Mouse (Mus musculus) limb, embryonic 15.5 days (tissue): ENCODE data around the gene Cavin3. TPM values are rescaled to one million over a fixed set of nuclear protein-coding genes. Genes with fewer than 3 reads are reported as not detected.

Experiments
- ATAC-seq: fragments of 200-750 bp; cut with Nextera tagmentation; 2 replicates; pipeline ENCODE4 v1.8.0; 2017; ENCODE audit warnings: low read depth, moderate TSS enrichment; ENCODE audit not compliant: insufficient number of reproducible peaks, low FRiP score, low TSS enrichment
- H3K27ac ChIP-seq: fragments of 300-500 bp; sonication (generic); 2 replicates; pipeline ENCODE4 v1.5.1; 2015; ENCODE audit warnings: moderate library complexity, mild to moderate bottlenecking, inconsistent platforms
- H3K27me3 ChIP-seq: fragments of 300-500 bp; sonication (generic); 2 replicates; pipeline ENCODE4 v1.6.1; 2015; ENCODE audit warnings: inconsistent platforms
- H3K36me3 ChIP-seq: fragments of 300-500 bp; sonication (generic); 2 replicates; pipeline ENCODE4 v1.6.1; 2015; ENCODE audit warnings: inconsistent platforms
- H3K4me1 ChIP-seq: fragments of 300-500 bp; sonication (generic); 2 replicates; pipeline ENCODE4 v1.6.1; 2015; ENCODE audit warnings: inconsistent platforms
- H3K4me2 ChIP-seq: fragments of 300-500 bp; sonication (generic); 2 replicates; pipeline ENCODE4 v1.6.1; 2015; ENCODE audit warnings: mild to moderate bottlenecking, inconsistent platforms
- H3K4me3 ChIP-seq: fragments of 300-500 bp; sonication (generic); 2 replicates; pipeline ENCODE4 v1.5.1; 2015; ENCODE audit warnings: mild to moderate bottlenecking, inconsistent platforms
- H3K9ac ChIP-seq: fragments of 300-500 bp; sonication (generic); 2 replicates; pipeline ENCODE4 v1.6.1; 2015; ENCODE audit warnings: inconsistent platforms
- H3K9me3 ChIP-seq: fragments of 300-500 bp; sonication (generic); 2 replicates; pipeline ENCODE4 v1.6.1; 2016; ENCODE audit warnings: inconsistent platforms
- WGBS: fragments of 180-500 bp; shearing (Covaris S2); methylation state at CpG from one replicate; pipeline ENCODE4 v1.1.7; 2015; 5-methylcytosine and 5-hydroxymethylcytosine counted together
- polyA plus RNA-seq: library from polyadenylated mRNA; unstranded; fragments of >200 nt; fragmentation: Nextera tagmentation; extraction: Ambion mirVana; gene quantifications from 2 replicates; pipeline ENCODE4 v1.2.1, GENCODE M21; 2015

Cavin3 gene
- polyA plus RNA-seq, 1 experiment from 2014 or later = 141 TPM

DNA sequence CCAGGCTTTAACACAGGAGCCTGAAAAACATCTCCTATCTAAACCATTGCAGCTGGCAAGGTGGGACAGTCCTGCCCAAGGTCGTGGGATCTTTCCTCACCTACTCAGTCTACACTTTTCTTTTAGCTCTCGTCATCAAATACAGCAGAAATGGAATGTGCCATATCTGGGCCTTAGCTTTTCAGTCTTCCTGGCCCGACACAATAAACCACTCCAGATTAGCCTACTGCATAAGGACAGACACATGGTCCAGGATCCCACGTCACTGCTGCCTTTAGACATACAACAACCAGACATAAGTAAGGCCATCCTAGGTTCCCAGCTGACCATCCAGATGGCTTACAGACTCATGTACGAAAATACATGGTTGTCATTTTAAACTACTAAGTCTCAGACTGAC, 28.0 kb upstream of the Cavin3 start:
- H3K4me3 ChIP-seq = no peak overlapping the region
- no peaks in the 10 kb centered on the region for H3K9me3 ChIP-seq
- no peak overlapping the region for H3K9ac ChIP-seq
- H3K36me3 ChIP-seq = no peaks in the 10 kb centered on the region
- H3K27ac ChIP-seq = no peak overlapping the region
- no peak for ATAC-seq
- WGBS = 78% methylated on average over 5 of the region's 5 CpGs
- no peaks in the 10 kb centered on the region for H3K27me3 ChIP-seq
- 0 out of 2 replicates have a peak, but pooled peaks cover 4% of the 10 kb centered on the region for H3K4me1 ChIP-seq
- no peak overlapping the region for H3K4me2 ChIP-seq

DNA sequence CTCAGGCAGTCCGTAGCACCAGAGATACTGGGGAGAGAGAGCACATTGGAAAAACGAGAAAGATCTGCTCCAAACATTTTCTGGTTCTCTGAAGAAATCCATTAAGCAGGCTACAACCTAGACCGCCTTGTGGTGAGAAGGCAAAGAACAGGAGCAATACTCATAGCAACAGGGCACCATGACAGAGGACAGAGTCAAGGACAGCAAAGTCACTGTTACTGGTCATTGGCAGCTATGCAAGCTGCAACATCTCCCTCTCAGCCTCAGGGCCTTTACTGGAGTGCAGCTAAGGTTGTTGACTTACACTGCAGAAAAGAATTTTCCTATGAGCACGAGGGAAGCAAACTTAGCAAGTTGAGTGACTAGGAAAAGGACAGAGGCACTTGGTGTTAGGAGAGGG, 25.2 kb upstream of the Cavin3 start:
- Histone ChIP-seq H3K9ac (no peak overlapping the region), H3K9me3 (no peaks in the 10 kb centered on the region), H3K27ac (no peak overlapping the region), H3K36me3 (no peaks in the 10 kb centered on the region), H3K27me3 (no peaks in the 10 kb centered on the region), H3K4me1 (no peaks in the 10 kb centered on the region), H3K4me2 (no peak overlapping the region), H3K4me3 (no peak overlapping the region)
- ATAC-seq = no peak
- 55% methylated on average over 4 of the region's 4 CpGs for WGBS

DNA sequence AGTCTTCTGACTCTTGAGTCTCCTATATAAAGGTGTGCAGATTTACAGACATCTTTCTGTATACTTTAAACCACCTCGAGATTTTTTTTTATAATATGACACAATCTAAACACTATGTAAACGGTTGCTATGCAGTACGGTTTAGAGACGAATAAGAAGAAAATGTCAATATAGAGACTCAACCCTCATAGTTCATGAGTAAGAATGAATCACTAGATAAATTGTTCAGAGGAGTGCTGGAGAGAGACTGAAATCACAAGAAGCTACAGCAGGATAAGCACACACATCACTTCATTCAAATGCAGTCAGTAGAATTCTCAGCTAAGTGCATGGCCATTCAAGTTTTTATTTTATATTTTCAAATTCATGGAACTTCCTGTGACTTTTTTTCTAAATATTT, 19.9 kb upstream of the Cavin3 start:
- H3K4me1 ChIP-seq = no peaks in the 10 kb centered on the region
- no peak overlapping the region for H3K4me2 ChIP-seq
- 89% methylated on average over 4 of the region's 4 CpGs for WGBS
- no peak overlapping the region for H3K4me3 ChIP-seq
- no peak for ATAC-seq
- H3K9ac ChIP-seq = no peak overlapping the region
- no peaks in the 10 kb centered on the region for H3K36me3 ChIP-seq
- no peaks in the 10 kb centered on the region for H3K27me3 ChIP-seq
- no peak overlapping the region for H3K27ac ChIP-seq
- no peaks in the 10 kb centered on the region for H3K9me3 ChIP-seq

DNA sequence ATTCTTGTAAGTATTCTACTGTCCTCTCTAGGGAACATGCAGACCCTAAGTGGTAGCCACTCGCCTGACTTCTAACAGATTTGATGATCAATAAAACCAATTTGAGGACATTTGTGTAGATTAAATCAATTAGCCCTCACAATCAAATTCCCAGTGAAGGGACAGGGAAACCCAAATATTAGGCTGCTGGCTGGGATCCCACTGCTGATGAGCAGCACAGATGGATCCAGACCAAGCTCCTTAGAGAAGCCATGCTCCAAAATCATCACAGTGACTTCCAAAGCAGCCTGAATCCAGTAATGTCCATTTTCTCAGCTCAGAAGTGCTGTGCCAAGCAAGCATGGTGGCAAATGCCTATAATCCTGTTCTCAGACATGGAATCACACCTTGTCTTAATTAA, 17.6 kb upstream of the Cavin3 start:
- Histone ChIP-seq H3K9ac (no peak overlapping the region), H3K4me3 (no peak overlapping the region), H3K36me3 (no peaks in the 10 kb centered on the region), H3K27ac (no peak overlapping the region), H3K4me2 (no peak overlapping the region), H3K9me3 (no peaks in the 10 kb centered on the region), H3K4me1 (no peaks in the 10 kb centered on the region), H3K27me3 (no peaks in the 10 kb centered on the region)
- no peak for ATAC-seq
- WGBS = 83% methylated on average over 1 of the region's 1 CpGs

DNA sequence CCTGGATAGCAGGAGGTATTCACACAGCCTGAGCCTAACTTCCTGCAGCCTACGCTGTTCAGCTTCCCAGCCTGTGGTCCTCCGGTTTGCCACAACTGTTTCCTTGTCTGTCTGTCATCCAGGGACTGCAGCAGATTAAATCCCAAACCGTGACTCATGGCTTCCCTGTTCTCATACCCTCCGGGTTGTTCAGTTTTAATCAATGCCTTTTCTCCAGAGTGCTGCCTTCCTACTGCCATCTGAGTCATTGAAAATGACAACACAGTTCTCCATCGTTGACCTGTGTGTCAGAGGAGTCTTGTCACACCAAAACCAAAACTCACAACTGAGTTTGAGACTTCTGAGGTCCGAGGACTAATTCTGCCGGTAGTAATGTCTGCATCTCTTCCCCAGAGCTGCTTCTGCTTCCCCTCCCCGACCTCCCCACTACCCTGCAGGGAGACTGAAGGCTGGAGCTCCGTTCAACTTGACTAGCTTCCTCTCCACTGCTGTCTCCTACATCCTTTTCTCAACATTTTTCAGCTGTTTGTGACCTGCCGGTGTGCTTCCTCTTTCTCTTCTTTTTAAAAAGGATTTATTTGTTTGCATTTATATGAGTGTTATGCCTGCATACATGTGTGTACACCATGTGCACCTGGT, 16.9 kb upstream of the Cavin3 start:
- no peak overlapping the region for H3K4me2 ChIP-seq
- WGBS = 60% methylated on average over 10 of the region's 10 CpGs
- no peak overlapping the region for H3K27ac ChIP-seq
- H3K9ac ChIP-seq = no peak overlapping the region
- no peaks in the 10 kb centered on the region for H3K9me3 ChIP-seq
- no peaks in the 10 kb centered on the region for H3K27me3 ChIP-seq
- no peak overlapping the region for H3K4me3 ChIP-seq
- H3K4me1 ChIP-seq = no peaks in the 10 kb centered on the region
- no peaks in the 10 kb centered on the region for H3K36me3 ChIP-seq
- ATAC-seq = no peak

DNA sequence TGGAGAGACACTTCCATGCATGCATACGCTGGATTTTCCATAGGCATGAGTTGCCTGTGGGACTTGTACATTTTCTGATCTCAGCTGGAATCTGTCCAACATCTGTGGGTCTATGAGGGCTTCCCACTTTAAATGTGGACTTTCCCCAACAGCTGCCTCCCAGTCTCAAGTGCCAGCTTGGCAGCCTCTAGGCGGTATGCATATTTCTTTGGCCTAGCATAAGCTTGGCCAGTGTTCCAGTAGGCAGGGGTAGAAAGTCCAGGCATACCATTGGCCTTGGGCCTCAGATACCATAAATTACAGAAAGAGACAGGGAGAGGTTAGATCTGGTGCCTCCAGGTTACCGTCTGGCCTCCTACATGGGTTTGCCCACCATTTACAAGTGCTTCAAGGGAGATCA, 15.8 kb upstream of the Cavin3 start:
- no peaks in the 10 kb centered on the region for H3K4me1 ChIP-seq
- no peaks in the 10 kb centered on the region for H3K27me3 ChIP-seq
- H3K9ac ChIP-seq = no peak overlapping the region
- no peaks in the 10 kb centered on the region for H3K9me3 ChIP-seq
- no peak overlapping the region for H3K4me3 ChIP-seq
- 68% methylated on average over 3 of the region's 3 CpGs for WGBS
- no peak overlapping the region for H3K4me2 ChIP-seq
- H3K36me3 ChIP-seq = no peaks in the 10 kb centered on the region
- H3K27ac ChIP-seq = no peak overlapping the region
- ATAC-seq = no peak

DNA sequence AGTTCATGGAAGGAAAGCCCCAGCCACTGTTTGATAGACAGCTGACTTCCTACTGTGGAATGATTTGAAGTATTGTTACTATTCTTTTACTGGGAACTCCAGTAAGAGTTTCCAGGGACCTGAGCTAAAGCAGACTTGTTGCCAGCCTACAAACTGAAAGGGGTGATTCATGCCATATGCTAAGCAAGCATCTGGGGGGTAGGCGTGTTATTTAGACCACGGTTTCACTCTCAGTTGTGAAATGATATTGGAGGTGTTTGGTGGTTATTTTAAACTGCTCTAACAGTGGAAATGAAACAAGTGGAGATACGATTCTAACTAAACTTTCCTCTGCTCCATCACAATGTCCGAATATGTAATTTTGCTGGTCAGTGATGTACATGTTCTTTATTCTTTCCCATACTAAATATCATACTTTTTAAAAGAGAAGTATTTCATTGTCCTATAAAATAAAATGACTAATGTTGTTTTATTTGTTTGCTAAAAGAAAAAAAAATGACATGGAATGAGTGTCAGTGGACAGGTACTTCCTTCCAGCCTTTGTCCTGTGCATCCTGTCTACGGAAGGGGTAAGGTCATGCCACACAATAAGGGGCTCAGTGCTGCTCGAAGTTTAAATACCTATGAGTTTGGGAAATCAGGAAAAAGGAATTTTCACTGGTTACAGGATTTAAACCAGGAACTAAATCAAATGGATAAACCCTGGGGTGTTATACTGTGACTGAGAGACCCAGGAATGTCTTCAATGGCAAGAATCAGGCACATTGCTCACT, 5.2 kb upstream of the Cavin3 start:
- Histone ChIP-seq H3K4me2 (no peak overlapping the region), H3K9ac (no peak overlapping the region), H3K9me3 (no peaks in the 10 kb centered on the region), H3K36me3 (no peaks in the 10 kb centered on the region), H3K27me3 (no peaks in the 10 kb centered on the region), H3K4me3 (no peak overlapping the region), H3K4me1 (peaks cover 8% of the 10 kb centered on the region), H3K27ac (no peak overlapping the region)
- 69% methylated on average over 6 of the region's 6 CpGs for WGBS
- ATAC-seq = no peak

DNA sequence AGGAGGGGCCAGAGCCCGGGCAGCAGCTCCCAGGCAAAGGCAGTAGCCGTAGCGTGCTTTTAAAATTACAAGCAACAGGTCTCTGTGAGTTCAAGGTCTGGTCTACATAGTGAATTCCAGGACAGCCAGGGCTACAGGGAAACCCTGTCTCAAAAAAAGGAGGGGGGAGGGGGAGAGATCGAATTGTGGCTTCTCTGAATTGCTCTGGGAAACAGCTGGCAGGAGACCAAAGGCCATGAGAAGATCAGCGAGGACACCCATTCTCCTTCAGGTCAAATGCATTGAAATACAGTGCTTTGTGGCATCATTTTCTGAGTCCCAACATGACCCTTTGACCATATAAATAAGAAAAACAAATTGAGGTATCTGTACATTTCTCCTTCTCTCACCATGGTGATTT, 2.9 kb upstream of the Cavin3 start:
- H3K36me3 ChIP-seq = no peaks in the 10 kb centered on the region
- no peaks in the 10 kb centered on the region for H3K27me3 ChIP-seq
- H3K4me1 ChIP-seq = peaks cover 31% of the 10 kb centered on the region
- no peak for ATAC-seq
- no peak overlapping the region for H3K9ac ChIP-seq
- WGBS = 52% methylated on average over 5 of the region's 5 CpGs
- H3K9me3 ChIP-seq = no peaks in the 10 kb centered on the region
- no peak overlapping the region for H3K4me2 ChIP-seq
- no peak overlapping the region for H3K27ac ChIP-seq
- H3K4me3 ChIP-seq = no peak overlapping the region

DNA sequence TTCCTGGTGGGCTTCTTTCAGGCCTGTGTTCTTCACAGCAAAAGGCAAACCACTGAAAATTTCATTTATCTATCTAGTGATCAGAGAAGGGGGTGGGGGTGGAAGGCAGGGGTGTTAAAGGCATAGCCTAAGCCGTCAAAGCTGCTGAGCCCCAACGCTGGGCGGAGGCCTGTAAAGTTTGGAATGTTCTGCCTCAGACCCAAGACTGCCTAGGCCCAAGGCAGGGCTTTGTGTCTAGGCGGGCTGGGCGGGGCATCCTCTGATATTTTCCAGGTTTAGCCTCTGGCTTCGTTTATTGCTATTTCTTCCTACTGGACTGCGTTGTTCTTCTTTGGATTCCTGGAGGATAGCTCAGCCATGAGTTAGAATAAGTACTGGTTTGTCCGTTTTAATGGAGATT, 326 bp upstream of the Cavin3 start:
- H3K27ac ChIP-seq = peak overlapping the region; percentile 96
- H3K9ac ChIP-seq = peak overlapping the region; percentile 85; the same call in 1 of the 2 replicates
- H3K4me2 ChIP-seq = peak overlapping the region; percentile 77
- peak overlapping the region; percentile 58 for H3K4me3 ChIP-seq
- 18% methylated on average over 8 of the region's 8 CpGs for WGBS
- H3K9me3 ChIP-seq = no peaks in the 10 kb centered on the region
- no peaks in the 10 kb centered on the region for H3K36me3 ChIP-seq
- H3K4me1 ChIP-seq = peaks cover 31% of the 10 kb centered on the region
- ATAC-seq = peak; percentile 84
- H3K27me3 ChIP-seq = no peaks in the 10 kb centered on the region

DNA sequence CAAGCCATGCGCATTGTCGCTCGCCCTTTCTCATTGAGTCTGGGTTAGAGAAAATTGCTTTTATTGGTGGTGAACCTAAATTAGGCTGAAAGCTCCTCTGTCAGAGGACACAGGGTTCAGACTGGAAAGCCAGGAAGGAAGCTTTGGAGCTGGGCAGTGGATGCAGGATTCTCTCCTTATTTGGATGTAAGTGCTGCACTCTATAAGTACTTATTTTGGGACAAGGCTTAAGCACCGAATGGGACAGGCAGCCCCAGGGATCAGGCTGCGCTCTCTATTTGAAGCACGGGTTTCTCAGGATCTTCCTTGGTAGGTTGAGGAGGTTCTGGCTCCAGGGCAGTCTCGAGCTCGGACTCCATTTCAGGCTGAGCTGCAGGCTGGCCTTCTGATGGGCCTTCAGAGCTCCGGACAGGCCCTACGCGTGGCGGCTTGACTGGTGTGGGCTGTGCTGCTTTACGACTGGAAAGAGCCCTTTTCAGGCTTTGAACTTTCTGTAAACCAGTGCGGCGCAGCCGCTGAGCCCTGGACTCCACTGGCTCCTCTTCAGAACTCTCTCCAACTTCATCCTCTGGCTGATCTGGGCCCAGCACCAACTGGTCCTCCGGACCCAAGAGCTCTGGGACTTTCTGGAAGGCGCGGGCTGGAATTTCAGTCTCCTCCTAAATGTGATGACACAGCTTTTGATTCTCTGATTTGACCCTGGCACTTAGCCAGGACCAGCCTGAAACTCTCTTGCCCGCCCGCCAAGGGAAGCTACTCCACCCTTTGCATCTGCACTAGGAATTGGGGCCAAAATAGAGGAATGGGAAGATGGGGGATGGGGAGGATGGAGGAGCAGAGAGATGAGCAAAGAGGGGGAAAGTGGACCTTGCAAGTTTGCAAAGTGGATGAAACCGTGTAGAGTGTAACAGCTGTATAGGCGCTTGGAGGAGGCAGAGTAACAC, 1.3 kb downstream of the Cavin3 start:
- Histone ChIP-seq H3K9me3 (no peaks in the 10 kb centered on the region), H3K36me3 (no peaks in the 10 kb centered on the region), H3K4me1 (peaks cover 31% of the 10 kb centered on the region), H3K27ac (peak overlapping the region; percentile 96), H3K4me3 (peak overlapping the region; percentile 58), H3K4me2 (peak overlapping the region; percentile 77), H3K27me3 (no peaks in the 10 kb centered on the region), H3K9ac (peak overlapping the region; percentile 85)
- 47% methylated on average over 23 of the region's 23 CpGs for WGBS
- ATAC-seq = no peak

DNA sequence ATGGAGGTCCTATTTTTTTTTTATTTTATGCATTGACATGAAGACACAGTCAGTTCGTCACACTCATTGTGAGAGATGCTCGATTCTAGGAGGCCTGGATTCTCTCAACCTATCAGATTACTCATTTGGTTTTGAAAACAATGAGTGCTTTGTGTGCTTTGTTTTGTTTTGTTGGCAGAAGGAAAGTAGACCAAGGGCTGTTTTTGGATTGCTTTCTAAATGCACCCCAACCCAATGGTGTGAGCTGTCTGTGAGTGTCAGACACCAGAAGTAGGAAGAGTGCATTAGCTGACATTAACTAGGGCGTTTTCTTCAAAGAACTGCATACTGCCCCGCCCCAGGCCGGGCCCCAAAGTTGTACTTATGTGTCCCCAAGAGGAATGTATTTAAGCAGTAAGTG, 2.0 kb downstream of the Cavin3 start:
- no peak for ATAC-seq
- Histone ChIP-seq H3K9me3 (no peaks in the 10 kb centered on the region), H3K27ac (no peak overlapping the region), H3K4me2 (peak overlapping the region; percentile 77), H3K4me3 (no peak overlapping the region), H3K36me3 (no peaks in the 10 kb centered on the region), H3K9ac (no peak overlapping the region), H3K27me3 (no peaks in the 10 kb centered on the region), H3K4me1 (peaks cover 31% of the 10 kb centered on the region)
- 70% methylated on average over 5 of the region's 5 CpGs for WGBS

DNA sequence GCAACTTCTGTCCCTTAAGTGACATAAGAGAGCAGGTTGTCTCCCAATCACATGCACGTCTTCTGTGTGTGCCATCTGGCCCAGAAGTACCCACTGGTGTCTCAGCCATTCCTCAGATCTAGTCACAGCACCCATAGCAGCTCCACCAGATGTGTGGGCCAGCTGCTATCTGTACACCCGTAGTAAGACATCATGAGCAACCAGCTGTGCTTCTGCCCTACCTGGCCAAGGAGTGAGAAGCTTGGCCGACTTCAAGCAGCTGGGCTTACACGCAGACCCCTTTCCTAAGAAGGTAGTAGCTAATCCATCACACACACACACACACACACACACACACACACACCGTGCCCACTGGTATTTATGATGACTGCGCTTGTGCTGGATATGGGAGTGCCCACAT, 2.9 kb downstream of the Cavin3 start:
- no peaks in the 10 kb centered on the region for H3K36me3 ChIP-seq

More for the DNA sequence above, 2.9 kb downstream of the Cavin3 start:
- Histone ChIP-seq H3K9ac (no peak overlapping the region), H3K27me3 (no peaks in the 10 kb centered on the region), H3K4me2 (no peak overlapping the region), H3K4me1 (peaks cover 31% of the 10 kb centered on the region), H3K9me3 (no peaks in the 10 kb centered on the region), H3K4me3 (no peak overlapping the region), H3K27ac (no peak overlapping the region)
- WGBS = 82% methylated on average over 6 of the region's 6 CpGs
- ATAC-seq = no peak
